Mouse (Mus musculus) heart, postnatal 0 days (tissue): ENCODE measurements around the gene 1500009C09Rik.

Source experiments
- CTCF ChIP-seq: IDR thresholded peaks from 2 replicates; pipeline ENCODE4 v1.5.1; 2016; ENCODE audit warnings: antibody characterized with exemption, control low read depth, low read depth
- EP300 ChIP-seq: IDR thresholded peaks from 2 replicates; pipeline ENCODE4 v1.6.1; 2016; ENCODE audit warnings: antibody characterized with exemption, low read depth

DNA sequence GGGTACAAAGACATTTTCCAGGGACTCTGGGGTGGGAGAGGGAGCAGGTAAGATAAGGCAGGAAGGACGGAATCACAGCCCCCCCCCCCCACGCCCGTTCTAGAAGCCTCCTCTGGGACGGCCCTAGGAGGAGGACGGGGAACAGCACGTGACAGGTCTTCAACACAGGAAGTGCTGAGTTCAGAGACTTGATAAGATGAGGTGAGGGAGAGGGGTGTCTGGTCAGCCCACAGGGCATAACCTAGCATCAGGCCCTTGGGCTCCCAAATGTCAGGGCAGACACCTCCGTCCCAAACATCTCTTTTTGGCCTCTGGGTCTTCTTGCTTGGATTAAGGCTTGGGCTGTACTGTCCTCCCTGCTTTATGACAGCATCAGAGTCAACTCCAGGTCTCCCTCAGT lies 28.9 kb upstream of the 1500009C09Rik start:
- TF ChIP-seq CTCF (no peak), EP300 (no peak)
